Mouse (Mus musculus): Measurements from ENCODE around the gene Ecm1. TPM values are rescaled to one million over a fixed set of nuclear protein-coding genes. Genes with fewer than 3 reads are reported as not detected.

The Ecm1 gene
- total and polyA plus RNA-seq, 3 experiments = 54.4 to 200 (median 61.9) TPM

DNA sequence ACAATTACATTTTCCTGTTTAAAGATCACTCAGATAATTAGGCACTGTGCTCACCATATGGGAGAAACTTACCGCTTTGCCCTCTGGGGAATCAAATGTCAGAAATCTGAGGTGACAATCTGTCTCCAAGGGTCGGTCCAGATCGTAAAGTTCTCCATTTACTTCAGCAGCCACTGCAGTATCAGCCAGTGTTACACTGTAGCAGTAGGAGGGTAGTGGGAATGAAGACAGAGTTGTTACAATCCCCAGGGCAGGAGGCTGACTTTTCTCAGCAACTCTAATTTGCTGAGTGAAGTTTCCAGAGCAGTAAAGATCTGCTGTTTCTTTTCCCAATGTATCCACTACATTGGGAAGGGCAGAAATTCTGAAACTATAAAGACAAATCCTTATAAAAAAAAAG lies 13.6 kb upstream of the Ecm1 start:
- H3K79me2 ChIP-seq (replicated peaks; ENCODE audit: control insufficient read depth, insufficient read depth, low read length) = no peaks in the 10 kb centered on the region
- intact Hi-C loops (cut with DNase I) = loop anchor here (5.0 kb wide), 1 partner anchor 121 kb away; no protein-coding TSS in a partner anchor
- no peaks in the 10 kb centered on the region for H3K27me3 ChIP-seq (ENCODE audit: control insufficient read depth, insufficient read depth, low read length)
- TF ChIP-seq POLR2A (IDR thresholded peaks at IDR 0.05; ENCODE audit: insufficient read depth, low read depth, low read length) = no peak
- no peaks in the 10 kb centered on the region for H3K4me1 ChIP-seq (ENCODE audit: control insufficient read depth, insufficient read depth, low read length)
- DNase-seq = no peak
- WGBS = 84% methylated on average over 3 of the region's 3 CpGs
- H3K4me3 ChIP-seq = no peak overlapping the region
- H3K27ac ChIP-seq = no peak overlapping the region
- no peak overlapping the region for H3K9ac ChIP-seq (ENCODE audit: low read depth, low read length)
- H3K36me3 ChIP-seq (ENCODE audit: control insufficient read depth, insufficient read depth, low read length) = no peaks in the 10 kb centered on the region

DNA sequence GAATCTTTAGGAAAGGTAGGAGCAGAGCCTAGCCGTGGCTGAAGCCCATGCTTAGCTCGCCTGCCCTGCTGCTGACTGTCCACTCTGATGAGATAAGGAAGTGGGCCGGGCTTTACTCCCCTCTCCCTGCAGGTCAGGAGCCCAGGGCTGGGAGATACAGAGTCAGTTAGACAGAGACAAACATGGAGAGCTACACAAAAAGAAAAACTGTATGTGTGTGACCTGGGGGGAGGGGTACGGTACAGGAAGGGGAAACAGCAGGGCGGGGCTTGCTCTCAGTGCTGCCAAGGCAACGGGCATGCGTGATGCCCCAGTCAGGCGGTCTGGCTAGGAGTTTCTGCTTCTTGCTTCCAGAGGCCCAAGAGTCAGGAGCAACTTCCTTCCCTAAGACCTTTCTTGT lies 1.0 kb upstream of the Ecm1 start:
- Histone ChIP-seq H3K4me1 (ENCODE audit: control insufficient read depth, insufficient read depth, low read length) (peaks cover 10% of the 10 kb centered on the region), H3K36me3 (ENCODE audit: control insufficient read depth, insufficient read depth, low read length) (no peaks in the 10 kb centered on the region), H3K79me2 (replicated peaks; ENCODE audit: control insufficient read depth, insufficient read depth, low read length) (no peaks in the 10 kb centered on the region), H3K4me3 (peak overlapping the region; percentile 25; the same call in 1 of the 2 replicates), H3K27me3 (ENCODE audit: control insufficient read depth, insufficient read depth, low read length) (no peaks in the 10 kb centered on the region), H3K9ac (ENCODE audit: low read depth, low read length) (0 out of 2 replicates have a peak overlapping the region, but pooled peaks have one; percentile 26), H3K27ac (peak overlapping the region; percentile 61)
- intact Hi-C loops (cut with DNase I) = no loop called here
- DNase-seq = peak; percentile 62 to 76
- 0 out of 2 replicates have a peak, but pooled peaks have one; percentile 17 for TF ChIP-seq EP300 (IDR thresholded peaks at IDR 0.05; ENCODE audit: insufficient read depth, low read depth, low read length)
- TF ChIP-seq POLR2A (IDR thresholded peaks at IDR 0.05; ENCODE audit: insufficient read depth, low read depth, low read length) = peak; percentile 54; the same call in 1 of the 2 replicates
- no peak for TF ChIP-seq CTCF (IDR thresholded peaks at IDR 0.05)
- WGBS = 19% methylated on average over 8 of the region's 8 CpGs

- H3K27me3 ChIP-seq (ENCODE audit: control insufficient read depth, insufficient read depth, low read length) = no peaks in the 10 kb centered on the region
- 91% methylated on average over 12 of the region's 12 CpGs for WGBS
- H3K27ac ChIP-seq = no peak overlapping the region
- intact Hi-C loops (cut with DNase I) = no loop called here
- TF ChIP-seq EP300 (IDR thresholded peaks at IDR 0.05; ENCODE audit: insufficient read depth, low read depth, low read length) (no peak), CTCF (IDR thresholded peaks at IDR 0.05) (no peak), POLR2A (IDR thresholded peaks at IDR 0.05; ENCODE audit: insufficient read depth, low read depth, low read length) (no peak)
- no peak overlapping the region for H3K9ac ChIP-seq (ENCODE audit: low read depth, low read length)
- peaks cover 14% of the 10 kb centered on the region for H3K4me1 ChIP-seq (ENCODE audit: control insufficient read depth, insufficient read depth, low read length)
- H3K36me3 ChIP-seq (ENCODE audit: control insufficient read depth, insufficient read depth, low read length) = no peaks in the 10 kb centered on the region
- no peaks in the 10 kb centered on the region for H3K79me2 ChIP-seq (replicated peaks; ENCODE audit: control insufficient read depth, insufficient read depth, low read length)
- no peak for DNase-seq
- no peak overlapping the region for H3K4me3 ChIP-seq
These were observed 4.2 kb downstream of the Ecm1 start for GRCm38 (mm10) chr3:95735071-95735670.

DNA sequence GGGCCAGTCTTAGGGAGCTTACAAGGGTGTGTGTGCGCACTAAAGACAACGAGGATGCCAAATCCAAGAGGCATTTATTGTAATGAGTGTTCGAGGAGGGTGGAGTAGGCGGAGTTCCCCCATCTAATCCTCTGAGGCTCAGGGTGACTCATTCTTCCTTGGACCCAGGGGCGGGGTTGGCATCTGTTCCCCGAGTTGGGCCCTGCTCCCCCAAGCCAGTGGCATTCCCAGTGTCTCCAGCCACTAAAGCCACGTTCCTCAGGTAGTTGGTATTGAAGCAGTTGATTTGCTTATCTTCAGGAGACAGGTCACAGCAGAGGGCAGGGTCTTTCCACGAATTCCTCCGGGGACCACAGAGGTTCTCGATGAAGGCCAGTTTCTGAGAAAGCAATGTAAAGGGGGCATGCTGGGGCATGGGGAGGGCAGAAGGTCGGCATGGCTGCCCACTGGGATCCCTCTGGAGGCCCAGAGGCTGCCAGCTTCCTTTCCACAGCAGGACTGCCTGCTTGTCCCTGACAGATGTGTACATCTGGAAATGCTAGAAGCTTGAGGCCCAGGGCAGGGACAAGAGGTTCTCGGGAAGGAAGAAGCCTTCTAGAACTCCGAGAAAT lies 5.2 kb downstream of the Ecm1 start:
- no peaks in the 10 kb centered on the region for H3K27me3 ChIP-seq (ENCODE audit: control insufficient read depth, insufficient read depth, low read length)

GRCm38 (mm10) chr3:95732744-95733521 lies 6.4 kb downstream of the Ecm1 start:
- Histone ChIP-seq H3K36me3 (ENCODE audit: control insufficient read depth, insufficient read depth, low read length) (no peaks in the 10 kb centered on the region), H3K4me1 (ENCODE audit: control insufficient read depth, insufficient read depth, low read length) (peaks cover 8% of the 10 kb centered on the region), H3K4me3 (no peak overlapping the region), H3K9ac (ENCODE audit: low read depth, low read length) (no peak overlapping the region), H3K79me2 (replicated peaks; ENCODE audit: control insufficient read depth, insufficient read depth, low read length) (no peaks in the 10 kb centered on the region), H3K27me3 (ENCODE audit: control insufficient read depth, insufficient read depth, low read length) (no peaks in the 10 kb centered on the region), H3K27ac (peak overlapping the region; percentile 40)
- WGBS = 53% methylated on average over 11 of the region's 11 CpGs
- intact Hi-C loops (cut with DNase I) = loop anchor here (5.0 kb wide), 1 partner anchor 46 kb away; the partner anchor contains the start of gene Adamtsl4
- TF ChIP-seq CTCF (IDR thresholded peaks at IDR 0.05) = no peak
- 0 out of 2 replicates have a peak, but pooled peaks have one; percentile 16 for TF ChIP-seq EP300 (IDR thresholded peaks at IDR 0.05; ENCODE audit: insufficient read depth, low read depth, low read length)
- TF ChIP-seq POLR2A (IDR thresholded peaks at IDR 0.05; ENCODE audit: insufficient read depth, low read depth, low read length) = no peak
- peak; percentile 51 to 75 for DNase-seq

More for the DNA sequence above, 5.2 kb downstream of the Ecm1 start:
- DNase-seq = peak; percentile 58 to 62
- TF ChIP-seq POLR2A (IDR thresholded peaks at IDR 0.05; ENCODE audit: insufficient read depth, low read depth, low read length) = no peak
- no peak for TF ChIP-seq EP300 (IDR thresholded peaks at IDR 0.05; ENCODE audit: insufficient read depth, low read depth, low read length)
- no peak for TF ChIP-seq CTCF (IDR thresholded peaks at IDR 0.05)
- WGBS = 66% methylated on average over 13 of the region's 13 CpGs
- Histone ChIP-seq H3K36me3 (ENCODE audit: control insufficient read depth, insufficient read depth, low read length) (no peaks in the 10 kb centered on the region), H3K27ac (peak overlapping the region; percentile 15; the same call in 1 of the 2 replicates), H3K79me2 (replicated peaks; ENCODE audit: control insufficient read depth, insufficient read depth, low read length) (no peaks in the 10 kb centered on the region), H3K4me3 (no peak overlapping the region), H3K9ac (ENCODE audit: low read depth, low read length) (no peak overlapping the region), H3K4me1 (ENCODE audit: control insufficient read depth, insufficient read depth, low read length) (peaks cover 10% of the 10 kb centered on the region)
- intact Hi-C loops (cut with DNase I) = loop anchor here (5.0 kb wide), 1 partner anchor 47 kb away; the partner anchor contains the start of gene Adamtsl4

All from heart, adult 2 months (tissue).